9 mouse cellular contexts compared by ENCODE assay signal in the genomic region with DNA sequence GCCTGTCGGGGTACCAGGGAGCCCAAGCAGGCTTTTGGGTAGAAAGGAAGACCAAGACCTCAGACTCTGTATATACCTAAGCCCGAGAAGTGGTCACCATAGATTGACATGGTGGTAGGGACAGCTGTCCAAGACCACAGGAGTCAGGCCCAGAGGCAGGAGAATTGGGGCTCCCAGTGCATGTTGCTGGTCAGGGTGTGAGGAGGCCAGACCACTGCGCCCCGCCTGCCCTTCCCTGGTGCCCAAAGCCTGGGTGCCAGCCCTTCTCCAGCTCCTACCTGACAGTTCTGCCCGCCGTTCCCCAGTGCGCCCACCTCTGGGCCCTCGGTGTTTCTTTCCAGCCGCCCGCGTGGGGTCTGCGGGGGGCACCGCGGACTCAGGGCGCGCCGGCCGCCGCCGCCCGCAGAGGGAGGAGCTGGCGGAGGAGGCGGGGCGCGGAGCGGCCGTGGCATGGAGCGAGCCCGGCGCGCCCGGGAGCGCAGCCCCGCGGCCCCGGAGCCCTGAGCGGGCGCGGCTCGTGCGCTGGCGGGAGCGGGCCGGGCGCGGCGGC. TPM values are rescaled to one million over a fixed set of nuclear protein-coding genes. Genes with fewer than 3 reads are reported as not detected.
DNase-seq lines count a peak whose midpoint lies in the region; ATAC-seq and TF ChIP-seq lines count a peak whose summit lies in the region.
"Had no signal": no experiment of that assay in that cellular context is flagged by ENCODE, and none has a peak within 500 bp of the region (broad histone marks: within the 10 kb centered on the region; RNA-seq: fewer than 3 reads in every experiment).

No protein-coding gene starts in this region.

- no peak for TF ChIP-seq EP300 in ES-Bruce4 (IDR thresholded peaks at IDR 0.05; ENCODE audit: insufficient read depth, low read depth, low read length)

- 6% methylated on average over 42 of the region's 47 CpGs for WGBS in limb, embryonic 15.5 days
- WGBS in stomach, embryonic 15.5 days, result 26% methylated on average over 24 of the region's 47 CpGs

- no peak for TF ChIP-seq POLR2A in ES-Bruce4 (IDR thresholded peaks at IDR 0.05; ENCODE audit: insufficient read depth, low read length)
- TF ChIP-seq POLR2A in embryonic fibroblast, embryonic 13.5 days (IDR thresholded peaks at IDR 0.05; ENCODE audit: low read depth, low read length), result no peak

- H3K36me3 ChIP-seq in ES-Bruce4 (ENCODE audit: control insufficient read depth, insufficient read depth, low read length, poor library complexity, severe bottlenecking), result no peaks in the 10 kb centered on the region
- no peaks in the 10 kb centered on the region for H3K36me3 ChIP-seq in limb, embryonic 15.5 days
- no peaks in the 10 kb centered on the region for H3K36me3 ChIP-seq in stomach, embryonic 15.5 days

- H3K9me3 ChIP-seq in ES-Bruce4 (replicated peaks; ENCODE audit: control insufficient read depth, insufficient read depth, low read length, poor library complexity, severe bottlenecking), result no peaks in the 10 kb centered on the region
- H3K9me3 ChIP-seq in limb, embryonic 15.5 days, result no peaks in the 10 kb centered on the region
- no peaks in the 10 kb centered on the region for H3K9me3 ChIP-seq in stomach, embryonic 15.5 days

- 0 out of 2 replicates have a peak, but pooled peaks have one; percentile 21 for ATAC-seq in limb, embryonic 15.5 days (ENCODE audit: insufficient number of reproducible peaks, low FRiP score, low TSS enrichment, low read depth)
- ATAC-seq in stomach, embryonic 15.5 days (ENCODE audit: insufficient read depth, low FRiP score, low read depth), result peak; percentile 68

- H3K27ac ChIP-seq in ES-Bruce4 (ENCODE audit: insufficient read depth, low read length), result no peak overlapping the region
- no peak overlapping the region for H3K27ac ChIP-seq in embryonic fibroblast, embryonic 13.5 days (ENCODE audit: insufficient read depth, low read length)
- no peak overlapping the region for H3K27ac ChIP-seq in limb, embryonic 15.5 days
- H3K27ac ChIP-seq in stomach, embryonic 15.5 days, result no peak overlapping the region

- H3K9ac ChIP-seq in ES-Bruce4 (ENCODE audit: low read depth, poor library complexity, severe bottlenecking), result peak overlapping the region; percentile 87
- H3K9ac ChIP-seq in limb, embryonic 15.5 days, result 0 out of 2 replicates have a peak overlapping the region, but pooled peaks have one; percentile 33
- H3K9ac ChIP-seq in stomach, embryonic 15.5 days, result no peak overlapping the region; the same call in 1 of the 2 replicates

- no peaks in the 10 kb centered on the region for H3K4me1 ChIP-seq in ES-Bruce4 (ENCODE audit: control insufficient read depth, insufficient read depth, low read length)
- no peaks in the 10 kb centered on the region for H3K4me1 ChIP-seq in embryonic fibroblast, embryonic 13.5 days (ENCODE audit: control insufficient read depth, insufficient read depth, low read length)
- H3K4me1 ChIP-seq in limb, embryonic 15.5 days, result peaks cover 11% of the 10 kb centered on the region
- 0 out of 2 replicates have a peak, but pooled peaks cover 7% of the 10 kb centered on the region for H3K4me1 ChIP-seq in stomach, embryonic 15.5 days

- TF ChIP-seq CTCF in ES-Bruce4 (IDR thresholded peaks at IDR 0.05; ENCODE audit: low read depth, low read length), result no peak
- TF ChIP-seq CTCF in embryonic fibroblast, embryonic 13.5 days (IDR thresholded peaks at IDR 0.05; ENCODE audit: borderline replicate concordance, insufficient read depth, low read length), result no peak

- peak overlapping the region; percentile 26 for H3K4me3 ChIP-seq in ES-Bruce4 (ENCODE audit: low read depth, low read length)
- H3K4me3 ChIP-seq in embryonic fibroblast, embryonic 13.5 days (ENCODE audit: insufficient read depth, low read length), result peak overlapping the region; percentile 24
- H3K4me3 ChIP-seq in limb, embryonic 15.5 days, result peak overlapping the region; percentile 67
- peak overlapping the region; percentile 56 for H3K4me3 ChIP-seq in stomach, embryonic 15.5 days (replicated peaks)

- H3K27me3 ChIP-seq in ES-Bruce4 (ENCODE audit: control insufficient read depth, insufficient read depth, low read length, poor library complexity, severe bottlenecking), result peaks cover 10% of the 10 kb centered on the region
- peaks cover 37% of the 10 kb centered on the region for H3K27me3 ChIP-seq in limb, embryonic 15.5 days
- H3K27me3 ChIP-seq in stomach, embryonic 15.5 days (replicated peaks), result peaks cover 23% of the 10 kb centered on the region

- peak overlapping the region; percentile 96 for H3K4me2 ChIP-seq in limb, embryonic 15.5 days
- H3K4me2 ChIP-seq in stomach, embryonic 15.5 days, result peak overlapping the region; percentile 91

- DNase-seq in cerebellum, adult 11 months, result peak; percentile 71
- DNase-seq in cerebellum, adult 9-10 months, result no peak
- no peak for DNase-seq in left cerebral cortex, adult 11 months (ENCODE audit: low spot score)
- no peak for DNase-seq in yolk sac, embryonic 10.5 days (ENCODE audit: low spot score)

RNA-seq across cellular contexts. Expression of gene Shank3, which starts 23.9 kb away (rescaled TPM):
- polyA plus RNA-seq in ES-Bruce4 (2011; ENCODE audit: insufficient read depth, insufficient read length, low read depth, missing spikeins), result 4.4 and 5.6 TPM in 2 replicates
- polyA plus RNA-seq in embryonic fibroblast, embryonic 13.5 days (2011; ENCODE audit: insufficient read length, low read depth, missing spikeins), result 2.3 and 2.7 TPM in 2 replicates
- polyA plus RNA-seq in limb, embryonic 15.5 days (2015; fragmentation: Nextera tagmentation; extraction: Ambion mirVana), result 1.2 and 1.7 TPM in 2 replicates
- polyA plus RNA-seq in stomach, embryonic 15.5 days (2015; fragmentation: Nextera tagmentation; extraction: Ambion mirVana), result 1.7 and 1.9 TPM in 2 replicates

RNA-seq across cellular contexts. Expression of gene Acr, which starts 44.8 kb away (rescaled TPM):
- not detected in 2 replicates for polyA plus RNA-seq in ES-Bruce4 (2011; ENCODE audit: insufficient read depth, insufficient read length, low read depth, missing spikeins)
- polyA plus RNA-seq in embryonic fibroblast, embryonic 13.5 days (2011; ENCODE audit: insufficient read length, low read depth, missing spikeins), result not detected in 2 replicates
- polyA plus RNA-seq in limb, embryonic 15.5 days (2015; fragmentation: Nextera tagmentation; extraction: Ambion mirVana), result 0.22 TPM in 1 of 2 replicates, not detected in the other
- 0.14 and 0.23 TPM in 2 replicates for polyA plus RNA-seq in stomach, embryonic 15.5 days (2015; fragmentation: Nextera tagmentation; extraction: Ambion mirVana)
- polyA plus RNA-seq: C2C12 had no signal

RNA-seq across cellular contexts. Expression of gene Arsa, which starts 46.1 kb away (rescaled TPM):
- 17.9 and 24.9 TPM in 2 replicates for polyA plus RNA-seq in ES-Bruce4 (2011; ENCODE audit: insufficient read depth, insufficient read length, low read depth, missing spikeins)
- polyA plus RNA-seq in embryonic fibroblast, embryonic 13.5 days (2011; ENCODE audit: insufficient read length, low read depth, missing spikeins), result 41.6 and 42.5 TPM in 2 replicates
- 27.6 and 31.7 TPM in 2 replicates for polyA plus RNA-seq in limb, embryonic 15.5 days (2015; fragmentation: Nextera tagmentation; extraction: Ambion mirVana)
- polyA plus RNA-seq in stomach, embryonic 15.5 days (2015; fragmentation: Nextera tagmentation; extraction: Ambion mirVana), result 18.8 TPM in 2 replicates
